Mouse (Mus musculus) liver, postnatal 0 days (tissue): Measurements from ENCODE around the gene Rchy1.

Experiments
- CTCF ChIP-seq: sonication (generic); IDR thresholded peaks from 2 replicates; pipeline ENCODE4 v1.5.1; 2016; ENCODE audit warnings: antibody characterized with exemption, low read depth
- EP300 ChIP-seq: IDR thresholded peaks from 2 replicates; pipeline ENCODE4 v1.6.1; 2016; ENCODE audit warnings: antibody characterized with exemption, low read depth, mild to moderate bottlenecking

- no peak for TF ChIP-seq CTCF
- TF ChIP-seq EP300: no peak
Observed at GRCm38 (mm10) chr5:92009827-92010226, 47.0 kb upstream of the Rchy1 start.
